Mouse (Mus musculus) myocyte (in vitro differentiated cells): ENCODE measurements at regions not wholly inside any gene's neighbourhood (a gene's known extent, or its start where the extent isn't known, plus 50 kb on each side); places are given as distances from the start of the nearest gene placed in this dataset.

ENCODE experiments used
- H3K27me3 ChIP-seq: one replicate; pipeline ENCODE4 v1.6.1; 2011; ENCODE audit not compliant: control insufficient read depth, insufficient read depth, insufficient read length
- H3K36me3 ChIP-seq: one replicate; pipeline ENCODE4 v1.6.1; 2011; ENCODE audit not compliant: control insufficient read depth, insufficient read depth
- H3K4me2 ChIP-seq: one replicate; pipeline ENCODE4 v1.6.1; 2011; ENCODE audit warnings: low read depth, control low read depth
- H3K4me3 ChIP-seq: one replicate; pipeline ENCODE4 v1.5.1; 2011; ENCODE audit warnings: mild to moderate bottlenecking, control low read depth, moderate library complexity
- H3K79me2 ChIP-seq: one replicate; pipeline ENCODE4 v1.6.1; 2011; ENCODE audit not compliant: control insufficient read depth, insufficient read depth
- H3ac ChIP-seq: one replicate; pipeline ENCODE4 v1.6.1; 2011; ENCODE audit not compliant: control insufficient read depth, insufficient read length
- CEBPB ChIP-seq: IDR thresholded peaks from 2 replicates; pipeline ENCODE4 v1.6.1; 2011; ENCODE audit warnings: mild to moderate bottlenecking, moderate library complexity; ENCODE audit not compliant: poor library complexity, insufficient read depth, severe bottlenecking
- E2F4 ChIP-seq: IDR thresholded peaks from one replicate; pipeline ENCODE4 v1.6.1; 2011; ENCODE audit warnings: mild to moderate bottlenecking, control low read depth, moderate library complexity; ENCODE audit not compliant: insufficient read depth
- MAX ChIP-seq: IDR thresholded peaks from one replicate; pipeline ENCODE4 v1.6.1; 2011; ENCODE audit warnings: low read depth, mild to moderate bottlenecking, control low read depth
- MYOD1 ChIP-seq, 3 experiments: IDR thresholded peaks; one replicate each; pipeline ENCODE4 v1.6.1; 2011; ENCODE audit warnings: control low read depth in 2 of 3, low read depth in 2 of 3, mild to moderate bottlenecking in 2 of 3, moderate library complexity in 1 of 3; ENCODE audit not compliant: insufficient read length in 2 of 3, control insufficient read depth in 1 of 3
- MYOG ChIP-seq, 3 experiments: IDR thresholded peaks; one replicate each; pipeline ENCODE4 v1.6.1; 2011; ENCODE audit warnings: control low read depth in 2 of 3, low read depth in 2 of 3, mild to moderate bottlenecking in 2 of 3; ENCODE audit not compliant: insufficient read length in 2 of 3, control insufficient read depth in 1 of 3, insufficient read depth in 1 of 3
- POLR2A ChIP-seq: IDR thresholded peaks from one replicate; pipeline ENCODE4 v1.6.1; 2011; ENCODE audit warnings: low read depth, mild to moderate bottlenecking, control low read depth, moderate library complexity; ENCODE audit not compliant: insufficient read length
- POLR2AphosphoS2 ChIP-seq: IDR thresholded peaks from one replicate; pipeline ENCODE4 v1.6.1; 2011; ENCODE audit warnings: low read depth, control low read depth; ENCODE audit not compliant: insufficient read length
- REST ChIP-seq: IDR thresholded peaks from one replicate; pipeline ENCODE4 v1.6.1; 2011; ENCODE audit warnings: mild to moderate bottlenecking, control low read depth, moderate library complexity; ENCODE audit not compliant: insufficient read depth, insufficient read length
- SRF ChIP-seq: IDR thresholded peaks from one replicate; pipeline ENCODE4 v1.6.1; 2011; ENCODE audit warnings: low read depth; ENCODE audit not compliant: control insufficient read depth, insufficient read length
- TCF12 ChIP-seq: IDR thresholded peaks from one replicate; pipeline ENCODE4 v1.6.1; 2011; ENCODE audit warnings: mild to moderate bottlenecking, control low read depth; ENCODE audit not compliant: poor library complexity, insufficient read depth, severe bottlenecking
- TCF3 ChIP-seq: IDR thresholded peaks from one replicate; pipeline ENCODE4 v1.6.1; 2011; ENCODE audit warnings: low read depth, control low read depth; ENCODE audit not compliant: insufficient read length
- USF1 ChIP-seq: IDR thresholded peaks from one replicate; pipeline ENCODE4 v1.6.1; 2011; ENCODE audit warnings: low read depth, mild to moderate bottlenecking, control low read depth, moderate library complexity

DNA sequence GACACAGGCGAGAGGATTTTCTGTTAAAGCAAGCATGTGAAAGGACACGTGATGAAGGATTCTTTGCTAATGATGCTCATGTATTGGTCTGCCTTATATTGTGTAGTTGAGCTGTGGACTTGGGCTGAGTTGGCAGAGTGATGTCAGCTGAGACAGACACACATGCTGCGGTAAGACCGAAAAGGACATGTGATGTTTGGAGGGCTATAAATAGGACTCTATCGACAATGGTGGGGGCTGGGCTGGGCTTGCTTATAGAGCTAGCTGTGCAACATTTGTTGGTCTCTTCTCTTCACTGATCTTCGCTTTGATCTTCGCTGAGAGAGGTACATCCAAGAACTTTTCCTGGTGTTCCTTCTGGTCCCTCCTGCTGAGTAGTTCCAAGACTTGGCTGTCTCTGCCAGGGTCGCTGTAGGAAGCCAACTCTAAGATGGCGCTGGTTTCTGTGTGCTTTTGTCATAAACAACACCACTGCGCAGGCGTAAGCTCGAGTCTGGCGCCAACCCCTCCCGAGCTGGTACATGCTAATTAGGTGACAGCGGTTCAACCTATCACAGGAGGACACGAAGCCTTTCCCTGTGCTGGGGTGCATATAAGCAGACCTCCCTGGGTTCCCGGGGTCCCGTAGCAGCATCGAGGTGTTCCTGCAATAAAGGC is 145.8 kb upstream of the Tut7 start:
- TF ChIP-seq MYOG (IDR thresholded peaks at IDR 0.05; ENCODE audit: control insufficient read depth in 1 of 3, insufficient read depth in 1 of 3, insufficient read length in 2 of 3, low read depth in 2 of 3) (no peak), USF1 (peak; percentile 20), TCF3 (no peak)
- H3K4me3 ChIP-seq: no peak overlapping the region
- H3K4me2 ChIP-seq: no peak overlapping the region
- no peak overlapping the region for H3ac ChIP-seq
- no peaks in the 10 kb centered on the region for H3K27me3 ChIP-seq
- no peaks in the 10 kb centered on the region for H3K36me3 ChIP-seq
- H3K79me2 ChIP-seq: no peaks in the 10 kb centered on the region

DNA sequence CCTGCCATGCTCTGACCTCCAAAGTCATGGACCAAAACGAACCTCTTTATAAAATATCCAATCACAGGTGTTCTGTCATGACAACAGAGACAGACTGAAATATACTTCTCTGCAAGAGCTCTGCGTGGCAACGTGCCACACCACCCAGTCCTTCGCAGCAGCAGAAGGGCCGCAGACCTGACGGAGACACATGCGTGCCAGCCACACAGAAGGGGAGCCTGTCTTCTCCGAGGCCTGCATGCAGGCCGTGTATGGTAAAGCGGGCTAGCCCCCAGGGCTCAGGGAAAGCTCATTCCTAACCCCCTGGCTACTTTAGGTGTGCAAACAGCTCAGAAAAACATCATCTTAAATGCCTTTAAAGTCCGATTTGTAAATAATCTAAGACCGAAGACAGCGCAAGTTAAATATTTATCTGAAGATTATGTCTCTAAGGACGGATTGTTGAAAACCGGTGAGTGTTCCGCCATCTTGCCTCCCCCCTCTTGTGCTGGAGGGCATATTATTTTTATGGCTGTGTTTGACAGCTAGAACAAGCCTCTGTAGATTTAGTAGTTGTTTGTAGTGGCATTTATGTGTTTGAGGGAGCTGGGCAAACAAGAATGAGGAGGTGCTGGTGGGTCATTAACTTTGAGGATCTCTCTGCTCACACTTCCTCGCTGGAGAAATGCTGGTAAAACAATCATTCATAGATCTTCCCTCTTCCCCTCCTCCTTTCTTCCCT is 143.7 kb upstream of the Tut7 start:
- H3K79me2 ChIP-seq: no peaks in the 10 kb centered on the region
- H3K4me3 ChIP-seq: no peak overlapping the region
- H3K27me3 ChIP-seq: no peaks in the 10 kb centered on the region
- no peak overlapping the region for H3K4me2 ChIP-seq
- H3ac ChIP-seq: no peak overlapping the region
- TF ChIP-seq POLR2AphosphoS2 (no peak), E2F4 (no peak), POLR2A (no peak)
- H3K36me3 ChIP-seq: no peaks in the 10 kb centered on the region

DNA sequence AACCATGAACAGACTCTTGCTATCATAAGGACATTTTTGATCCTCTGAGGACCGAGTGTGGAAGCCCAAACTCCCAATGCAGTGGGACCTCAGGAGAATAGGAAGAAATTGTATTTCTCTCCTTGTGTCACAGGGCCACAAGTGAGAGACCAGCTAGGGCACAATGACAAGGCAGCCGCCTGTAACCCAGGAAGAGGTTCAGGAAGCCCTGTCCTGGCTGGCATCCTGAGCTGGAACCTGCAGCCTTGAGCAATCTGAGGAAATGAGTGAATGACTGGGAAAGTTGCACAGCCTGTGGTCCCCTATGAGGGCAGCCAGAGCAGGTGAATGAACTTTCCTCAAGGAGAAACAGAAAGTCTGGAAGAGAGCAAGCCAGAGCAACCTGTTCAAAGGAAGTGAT is 142.0 kb upstream of the Tut7 start:
- Histone ChIP-seq H3K79me2 (no peaks in the 10 kb centered on the region), H3K27me3 (no peaks in the 10 kb centered on the region), H3ac (no peak overlapping the region), H3K36me3 (no peaks in the 10 kb centered on the region), H3K4me2 (no peak overlapping the region), H3K4me3 (no peak overlapping the region)
- no peak for TF ChIP-seq CEBPB

DNA sequence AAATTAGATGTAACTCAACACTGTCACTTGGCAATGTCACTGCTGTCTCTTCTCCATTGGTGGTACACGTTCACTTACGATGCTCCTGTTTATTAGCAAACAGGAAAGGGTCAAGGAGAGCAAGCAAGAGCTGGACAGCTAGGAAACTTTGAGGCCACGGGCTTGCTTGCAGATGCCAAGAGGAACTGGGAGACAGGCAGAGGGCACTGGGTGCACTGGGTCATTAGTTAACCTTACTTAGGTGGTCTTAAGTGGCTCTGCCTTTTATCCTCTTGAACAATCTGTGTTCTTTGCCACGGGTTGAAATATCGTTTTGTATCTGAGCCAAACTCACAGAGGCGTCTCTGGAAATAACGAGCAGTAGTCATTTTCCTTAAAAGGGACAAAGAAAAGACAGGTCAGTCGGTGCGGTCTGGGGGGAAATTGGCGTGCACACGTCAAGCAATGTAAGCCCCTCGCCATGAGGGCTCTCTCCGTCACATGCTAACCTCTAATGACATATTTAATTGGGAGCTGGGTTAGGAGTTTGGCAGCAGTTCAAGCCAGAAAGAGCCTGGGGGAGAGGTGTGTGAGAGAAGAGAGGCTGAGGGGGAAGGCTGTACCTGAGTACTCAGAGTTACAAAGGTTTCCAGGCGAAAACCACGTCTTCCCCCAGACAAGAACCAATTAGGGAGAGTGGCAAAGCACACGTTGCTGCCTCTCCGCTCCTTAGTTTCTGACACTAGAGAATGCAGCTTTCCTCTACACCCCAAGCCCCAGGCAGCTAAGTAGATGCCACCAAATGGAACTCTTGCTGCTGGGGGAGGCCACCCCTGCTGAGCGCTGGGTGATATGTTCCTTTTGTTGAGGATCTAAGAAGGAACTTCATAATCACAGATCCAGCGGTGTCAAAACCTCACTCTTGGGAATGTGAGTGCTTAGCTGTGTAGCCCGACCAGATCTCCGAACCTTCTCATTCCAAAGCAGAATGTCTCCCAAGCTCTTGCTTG is 140.0 kb upstream of the Tut7 start:
- Histone ChIP-seq H3K36me3 (no peaks in the 10 kb centered on the region), H3K4me3 (no peak overlapping the region), H3K27me3 (no peaks in the 10 kb centered on the region), H3K79me2 (no peaks in the 10 kb centered on the region), H3K4me2 (no peak overlapping the region), H3ac (no peak overlapping the region)
- no peak for TF ChIP-seq REST

DNA sequence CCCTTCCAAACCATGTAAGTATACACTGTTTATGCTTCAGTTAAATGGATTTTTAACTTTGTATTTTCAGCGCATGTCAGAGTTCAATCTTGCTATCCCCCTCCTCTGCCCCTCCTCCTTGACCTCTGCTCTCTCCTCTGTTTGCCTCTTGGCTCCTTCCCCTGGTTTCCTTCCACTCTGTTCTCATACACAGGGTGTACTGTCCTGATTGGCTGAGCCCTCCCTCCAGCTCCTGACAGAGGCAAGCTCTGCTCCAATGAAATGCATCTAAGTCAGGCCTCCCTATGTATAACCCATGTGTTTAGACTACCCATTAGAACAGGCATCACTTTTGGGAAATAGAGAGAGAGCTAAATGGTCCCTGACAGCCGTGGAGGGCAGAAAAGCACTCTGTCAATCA is 133.5 kb upstream of the Tut7 start:
- Histone ChIP-seq H3K36me3 (no peaks in the 10 kb centered on the region), H3K4me2 (no peak overlapping the region), H3K79me2 (no peaks in the 10 kb centered on the region), H3K27me3 (no peaks in the 10 kb centered on the region), H3ac (no peak overlapping the region), H3K4me3 (no peak overlapping the region)
- TF ChIP-seq POLR2A (no peak), E2F4 (no peak), SRF (no peak), TCF12 (no peak), CEBPB (no peak), REST (no peak), MYOG (IDR thresholded peaks at IDR 0.05; ENCODE audit: control insufficient read depth in 1 of 3, insufficient read depth in 1 of 3, insufficient read length in 2 of 3, low read depth in 2 of 3) (no peak), USF1 (no peak), MYOD1 (IDR thresholded peaks at IDR 0.05; ENCODE audit: control insufficient read depth in 1 of 3, insufficient read length in 2 of 3, low read depth in 2 of 3) (no peak), TCF3 (no peak), POLR2AphosphoS2 (no peak), MAX (no peak)
